Mouse (Mus musculus): ENCODE results near the gene Spaca4. TPM values are rescaled to one million over a fixed set of nuclear protein-coding genes. Genes with fewer than 3 reads are reported as not detected.

Spaca4 gene
- polyA plus RNA-seq, 1 experiment from 2014 or later: not detected

GRCm38 (mm10) chr7:45716460-45716857, 9.2 kb downstream of the Spaca4 start:
- no peak for ATAC-seq (replicated peaks)
- Histone ChIP-seq H3K4me1 (peaks cover 48% of the 10 kb centered on the region), H3K9ac (no peak overlapping the region), H3K9me3 (no peaks in the 10 kb centered on the region), H3K36me3 (replicated peaks) (peaks cover 34% of the 10 kb centered on the region), H3K4me3 (peak overlapping the region; percentile 65; the same call in 1 of the 2 replicates), H3K27me3 (replicated peaks) (no peaks in the 10 kb centered on the region), H3K27ac (no peak overlapping the region), H3K4me2 (peak overlapping the region; percentile 83)
- WGBS: 90% methylated on average over 3 of the region's 3 CpGs

DNA sequence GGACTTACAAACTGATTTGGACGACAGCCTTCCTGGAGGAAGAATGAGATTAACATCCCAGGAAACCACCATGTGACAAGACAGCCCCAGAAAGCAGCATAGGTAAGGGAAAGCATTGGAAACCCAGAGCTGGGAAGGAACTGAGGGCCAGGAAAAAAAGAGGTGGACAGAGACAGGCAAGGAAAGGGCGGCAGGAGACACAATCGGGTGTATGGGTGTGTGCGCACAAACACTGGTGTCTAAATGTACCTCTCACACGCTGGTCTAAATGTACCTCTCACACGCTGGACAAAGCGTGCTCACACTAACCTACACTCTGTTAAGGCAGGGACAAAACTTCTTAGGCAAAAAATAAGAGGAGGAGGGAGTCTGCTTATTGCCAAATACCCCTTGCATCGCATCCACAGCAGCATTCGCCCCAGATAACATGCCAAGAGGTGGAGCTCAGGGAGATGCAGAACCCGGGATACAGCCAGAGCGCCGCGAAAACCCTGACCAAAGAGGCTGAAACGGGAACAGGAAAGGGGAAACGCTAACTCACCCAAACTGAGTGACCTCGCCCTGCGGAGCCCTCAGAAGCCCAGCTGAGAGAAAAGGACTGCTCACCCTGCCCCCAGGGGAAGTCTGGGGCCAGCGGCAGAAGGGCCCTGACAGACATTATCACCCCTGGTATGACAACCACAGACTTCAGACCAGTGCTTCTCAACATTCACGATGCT, 9.7 kb downstream of the Spaca4 start:
- Histone ChIP-seq H3K36me3 (replicated peaks) (peaks cover 36% of the 10 kb centered on the region), H3K9me3 (no peaks in the 10 kb centered on the region), H3K4me1 (peaks cover 51% of the 10 kb centered on the region), H3K4me3 (peak overlapping the region; percentile 65), H3K27ac (peak overlapping the region; percentile 80), H3K27me3 (replicated peaks) (no peaks in the 10 kb centered on the region), H3K4me2 (peak overlapping the region; percentile 83), H3K9ac (0 out of 2 replicates have a peak overlapping the region, but pooled peaks have one; percentile 9)
- WGBS: 86% methylated on average over 19 of the region's 19 CpGs
- ATAC-seq (replicated peaks): no peak

DNA sequence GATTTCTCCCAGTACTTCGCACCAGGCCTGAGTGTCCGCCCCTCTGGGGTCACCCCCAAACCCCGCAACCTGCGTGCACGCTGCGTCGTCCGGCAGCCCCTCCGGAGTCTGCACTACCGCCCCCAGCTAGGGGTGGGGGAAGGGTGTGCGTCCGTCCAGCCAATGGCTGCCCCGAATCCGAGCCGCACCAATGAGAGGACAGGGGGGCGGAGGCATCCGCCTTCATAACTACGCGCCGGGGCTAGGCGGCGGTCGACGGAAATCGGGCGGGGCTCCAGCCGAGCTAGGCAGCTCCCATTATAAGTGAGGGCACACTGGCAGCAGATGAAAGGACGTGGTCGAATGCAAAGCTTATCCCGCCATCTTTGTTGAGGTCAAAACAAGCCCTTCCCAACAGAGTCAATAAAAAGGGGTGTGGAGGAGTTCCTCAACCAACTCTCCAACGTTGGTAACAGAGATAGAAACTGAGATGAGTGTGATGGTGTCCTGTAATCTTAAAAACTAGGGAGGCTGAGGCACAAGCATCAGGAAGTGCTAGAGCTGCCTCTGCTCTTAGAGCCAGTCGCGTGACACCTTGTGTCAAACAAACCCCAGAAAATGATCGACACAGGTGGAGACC, 10.4 kb downstream of the Spaca4 start, which contains the start of gene Rpl18:
Rpl18 (plus strand) TSS at position 368 of the 619 bp plus-strand sequence.
- Histone ChIP-seq H3K4me3 (peak within 1 kb of the TSS; percentile 65), H3K9me3 (no peaks in the 10 kb centered on the region), H3K27me3 (replicated peaks) (no peaks in the 10 kb centered on the region), H3K27ac (peak within 1 kb of the TSS; percentile 80), H3K4me1 (peaks cover 58% of the 10 kb centered on the region), H3K36me3 (replicated peaks) (peaks cover 37% of the 10 kb centered on the region), H3K4me2 (peak within 1 kb of the TSS; percentile 83), H3K9ac (peak within 1 kb of the TSS; percentile 69)
- peak; percentile 92 for ATAC-seq (replicated peaks)
- WGBS: 7% methylated on average over 34 of the region's 34 CpGs

DNA sequence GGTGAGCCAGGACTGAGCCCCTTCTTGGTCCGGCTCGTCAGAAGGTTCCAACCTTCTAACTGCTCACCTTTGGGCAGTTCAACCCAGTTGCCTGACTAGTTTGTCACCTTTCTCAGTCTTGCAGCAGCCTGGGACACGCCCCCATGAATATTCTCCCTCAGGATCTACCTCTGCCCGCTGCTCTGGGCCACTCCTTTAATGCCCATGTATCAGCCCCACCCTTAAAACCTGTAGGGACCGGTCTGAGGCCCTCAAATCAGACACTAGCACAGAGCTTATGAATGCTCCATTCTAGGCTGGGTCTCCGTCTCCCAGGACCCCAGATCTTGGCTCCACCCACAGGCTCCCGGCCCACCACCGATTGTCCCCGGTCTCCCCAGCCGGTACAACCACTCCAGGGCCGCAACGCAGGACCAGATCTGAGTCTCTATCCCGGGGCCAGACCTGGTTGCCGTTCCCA, 11.0 kb downstream of the Spaca4 start:
- peak overlapping the region; percentile 65 for H3K4me3 ChIP-seq
- WGBS: 12% methylated on average over 14 of the region's 14 CpGs
- H3K27ac ChIP-seq: peak overlapping the region; percentile 71
- ATAC-seq (replicated peaks): peak; percentile 53
- peaks cover 60% of the 10 kb centered on the region for H3K4me1 ChIP-seq
- no peaks in the 10 kb centered on the region for H3K9me3 ChIP-seq
- no peaks in the 10 kb centered on the region for H3K27me3 ChIP-seq (replicated peaks)
- peak overlapping the region; percentile 83 for H3K4me2 ChIP-seq
- H3K36me3 ChIP-seq (replicated peaks): peaks cover 35% of the 10 kb centered on the region
- H3K9ac ChIP-seq: peak overlapping the region; percentile 69

DNA sequence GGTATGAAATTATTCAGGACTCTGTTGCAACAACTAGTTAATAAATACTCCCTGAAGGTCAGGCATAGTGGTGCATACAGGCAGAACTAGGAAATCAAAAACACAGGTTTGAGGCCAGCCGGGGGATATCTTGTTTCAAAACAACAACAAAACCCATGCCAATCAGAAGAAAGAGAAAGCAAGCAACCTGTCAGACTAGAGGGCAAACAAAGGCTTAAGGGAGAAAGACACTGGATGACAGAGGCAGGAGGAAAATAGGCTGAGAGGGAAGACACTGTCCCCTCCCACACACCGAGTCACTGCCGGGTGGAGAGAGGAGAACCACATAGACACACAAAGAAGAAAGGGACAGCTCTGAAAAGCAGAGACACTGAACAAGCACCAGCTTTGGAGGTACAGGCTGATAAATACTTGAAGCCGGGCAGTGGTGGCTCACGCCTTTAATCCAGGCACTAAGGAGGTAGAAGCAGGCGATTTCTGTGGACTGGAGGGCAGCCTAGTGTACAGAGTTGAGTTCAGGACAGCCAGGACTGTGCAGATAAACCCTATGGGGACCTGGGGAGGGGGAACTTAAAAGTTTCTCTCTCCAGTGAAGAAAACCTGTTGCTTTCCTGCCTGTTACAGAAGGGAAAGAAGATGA, 11.6 kb downstream of the Spaca4 start:
- Histone ChIP-seq H3K27me3 (replicated peaks) (no peaks in the 10 kb centered on the region), H3K4me1 (peaks cover 60% of the 10 kb centered on the region), H3K27ac (no peak overlapping the region), H3K4me3 (peak overlapping the region; percentile 65), H3K4me2 (peak overlapping the region; percentile 83), H3K9ac (0 out of 2 replicates have a peak overlapping the region, but pooled peaks have one; percentile 69), H3K9me3 (no peaks in the 10 kb centered on the region), H3K36me3 (replicated peaks) (peaks cover 32% of the 10 kb centered on the region)
- no peak for ATAC-seq (replicated peaks)
- 90% methylated on average over 6 of the region's 6 CpGs for WGBS

DNA sequence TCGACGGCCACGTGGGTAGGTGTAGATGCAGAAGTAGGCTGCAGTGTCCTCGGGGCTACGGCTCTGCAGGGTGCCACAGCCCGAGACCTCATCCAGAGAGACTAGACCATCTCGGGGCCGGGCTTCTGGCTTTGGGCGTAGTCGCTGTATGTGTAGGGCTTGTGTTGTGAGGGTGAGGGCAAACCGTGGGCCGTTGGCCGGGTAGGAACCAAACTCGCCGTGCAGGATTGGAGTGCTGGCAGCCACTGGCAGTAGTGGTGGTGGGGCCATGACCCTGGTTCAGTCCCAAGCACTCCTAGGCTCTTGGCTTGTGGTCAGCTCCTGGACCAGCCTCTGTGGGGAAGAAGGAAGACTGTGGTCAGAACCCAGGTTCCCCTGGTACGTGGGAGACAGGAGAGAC, 12.2 kb downstream of the Spaca4 start:
- Histone ChIP-seq H3K4me2 (no peak overlapping the region), H3K27ac (no peak overlapping the region), H3K4me3 (no peak overlapping the region), H3K9ac (no peak overlapping the region), H3K36me3 (replicated peaks) (peaks cover 32% of the 10 kb centered on the region), H3K27me3 (replicated peaks) (no peaks in the 10 kb centered on the region), H3K9me3 (no peaks in the 10 kb centered on the region), H3K4me1 (peaks cover 61% of the 10 kb centered on the region)
- no peak for ATAC-seq (replicated peaks)
- WGBS: 92% methylated on average over 16 of the region's 16 CpGs

GRCm38 (mm10) chr7:45712022-45712757, 13.4 kb downstream of the Spaca4 start:
- H3K4me1 ChIP-seq: peaks cover 70% of the 10 kb centered on the region
- 91% methylated on average over 21 of the region's 21 CpGs for WGBS

GRCm38 (mm10) chr7:45711316-45712021, 14.1 kb downstream of the Spaca4 start:
- Histone ChIP-seq H3K4me2 (no peak overlapping the region), H3K4me3 (no peak overlapping the region), H3K9ac (no peak overlapping the region), H3K9me3 (no peaks in the 10 kb centered on the region), H3K27me3 (replicated peaks) (no peaks in the 10 kb centered on the region), H3K36me3 (replicated peaks) (peaks cover 32% of the 10 kb centered on the region), H3K4me1 (peaks cover 70% of the 10 kb centered on the region), H3K27ac (no peak overlapping the region)
- WGBS: 92% methylated on average over 24 of the region's 24 CpGs
- no peak for ATAC-seq (replicated peaks)

More at GRCm38 (mm10) chr7:45712022-45712757, 13.4 kb downstream of the Spaca4 start:
- ATAC-seq (replicated peaks): no peak
- Histone ChIP-seq H3K36me3 (replicated peaks) (peaks cover 32% of the 10 kb centered on the region), H3K9me3 (no peaks in the 10 kb centered on the region), H3K27ac (no peak overlapping the region), H3K27me3 (replicated peaks) (no peaks in the 10 kb centered on the region), H3K4me2 (no peak overlapping the region), H3K4me3 (no peak overlapping the region), H3K9ac (no peak overlapping the region)

DNA sequence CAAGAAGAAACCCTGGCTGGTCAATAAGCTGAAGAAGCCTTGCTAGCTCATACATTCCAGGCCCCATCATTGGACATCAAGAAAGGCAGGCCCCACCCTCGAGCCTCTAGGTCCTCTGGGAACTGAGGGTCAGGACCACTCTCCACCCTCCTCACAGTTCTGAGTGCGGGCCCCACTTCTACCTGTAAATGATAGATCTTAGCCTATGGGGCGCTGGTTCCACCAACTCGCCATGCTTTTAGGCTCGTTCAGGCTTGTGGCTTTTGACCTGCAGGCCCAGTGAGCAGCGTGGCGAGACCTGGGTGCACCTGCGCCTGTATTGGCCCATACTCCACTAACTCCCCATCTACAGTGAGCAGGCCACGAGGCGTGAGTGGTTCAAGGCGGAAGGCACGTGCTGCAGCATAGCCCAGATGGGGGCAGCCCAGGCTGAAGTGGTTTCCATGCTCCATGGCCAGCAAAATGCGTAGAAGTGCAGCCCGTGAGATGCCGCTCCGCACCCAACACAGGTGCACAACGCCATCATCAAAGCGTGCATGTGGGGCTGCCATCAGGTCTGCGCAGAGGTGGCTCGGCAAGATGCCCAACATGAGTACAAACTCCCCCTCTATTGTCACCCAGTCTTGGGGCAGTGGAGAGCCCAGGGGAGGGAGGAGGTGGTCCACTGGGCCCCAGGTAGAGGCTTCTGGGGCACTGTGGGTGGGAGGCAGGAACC, 15.0 kb downstream of the Spaca4 start:
- Histone ChIP-seq H3K27ac (peak overlapping the region; percentile 79), H3K4me1 (peaks cover 70% of the 10 kb centered on the region), H3K4me3 (no peak overlapping the region), H3K9ac (no peak overlapping the region), H3K9me3 (no peaks in the 10 kb centered on the region), H3K4me2 (no peak overlapping the region), H3K36me3 (replicated peaks) (peaks cover 32% of the 10 kb centered on the region), H3K27me3 (replicated peaks) (no peaks in the 10 kb centered on the region)
- no peak for ATAC-seq (replicated peaks)
- 94% methylated on average over 20 of the region's 20 CpGs for WGBS

DNA sequence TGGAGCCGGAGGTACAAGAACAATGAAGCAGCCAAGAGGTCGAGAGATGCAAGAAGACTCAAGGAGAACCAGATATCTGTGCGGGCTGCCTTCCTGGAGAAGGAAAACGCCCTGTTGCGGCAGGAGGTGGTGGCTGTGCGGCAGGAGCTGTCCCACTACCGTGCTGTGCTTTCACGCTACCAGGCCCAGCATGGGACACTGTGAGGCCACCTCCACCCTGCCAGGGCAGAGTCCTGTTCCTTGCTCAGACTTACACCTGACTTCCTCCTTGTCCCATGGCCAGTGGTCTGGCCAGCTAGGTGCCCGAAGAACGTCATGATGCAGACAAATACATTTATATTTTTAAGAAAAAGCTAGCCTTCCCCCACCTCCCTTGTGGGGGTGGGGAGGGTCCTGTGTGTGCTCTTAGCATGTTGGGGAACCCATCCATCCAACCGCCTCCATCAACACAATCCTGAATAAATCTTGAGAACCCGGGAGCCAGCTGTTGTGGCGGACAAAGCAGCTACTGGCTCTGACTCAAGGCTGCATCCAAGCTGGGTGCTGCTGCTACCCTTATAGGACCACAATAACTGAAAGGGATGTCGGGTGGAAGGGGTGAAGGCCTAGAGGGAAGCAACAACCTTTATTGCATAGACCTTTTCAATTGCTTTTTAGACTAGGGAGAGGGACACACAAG, 15.8 kb downstream of the Spaca4 start:
- ATAC-seq (replicated peaks): no peak
- Histone ChIP-seq H3K4me1 (peaks cover 73% of the 10 kb centered on the region), H3K36me3 (replicated peaks) (peaks cover 32% of the 10 kb centered on the region), H3K4me3 (no peak overlapping the region; the same call in 1 of the 2 replicates), H3K27me3 (replicated peaks) (no peaks in the 10 kb centered on the region), H3K4me2 (peak overlapping the region; percentile 91), H3K27ac (peak overlapping the region; percentile 79), H3K9me3 (no peaks in the 10 kb centered on the region), H3K9ac (no peak overlapping the region)
- 64% methylated on average over 14 of the region's 14 CpGs for WGBS

Measured in midbrain, embryonic 15.5 days (tissue).